Mouse (Mus musculus): ENCODE results near the gene Hoxc8. TPM values are rescaled to one million over a fixed set of nuclear protein-coding genes. Genes with fewer than 3 reads are reported as not detected.

Gene Hoxc8
- polyA plus RNA-seq (2012; rRNA removed) = 1.8 TPM in 1 of 2 replicates, not detected in the other

DNA sequence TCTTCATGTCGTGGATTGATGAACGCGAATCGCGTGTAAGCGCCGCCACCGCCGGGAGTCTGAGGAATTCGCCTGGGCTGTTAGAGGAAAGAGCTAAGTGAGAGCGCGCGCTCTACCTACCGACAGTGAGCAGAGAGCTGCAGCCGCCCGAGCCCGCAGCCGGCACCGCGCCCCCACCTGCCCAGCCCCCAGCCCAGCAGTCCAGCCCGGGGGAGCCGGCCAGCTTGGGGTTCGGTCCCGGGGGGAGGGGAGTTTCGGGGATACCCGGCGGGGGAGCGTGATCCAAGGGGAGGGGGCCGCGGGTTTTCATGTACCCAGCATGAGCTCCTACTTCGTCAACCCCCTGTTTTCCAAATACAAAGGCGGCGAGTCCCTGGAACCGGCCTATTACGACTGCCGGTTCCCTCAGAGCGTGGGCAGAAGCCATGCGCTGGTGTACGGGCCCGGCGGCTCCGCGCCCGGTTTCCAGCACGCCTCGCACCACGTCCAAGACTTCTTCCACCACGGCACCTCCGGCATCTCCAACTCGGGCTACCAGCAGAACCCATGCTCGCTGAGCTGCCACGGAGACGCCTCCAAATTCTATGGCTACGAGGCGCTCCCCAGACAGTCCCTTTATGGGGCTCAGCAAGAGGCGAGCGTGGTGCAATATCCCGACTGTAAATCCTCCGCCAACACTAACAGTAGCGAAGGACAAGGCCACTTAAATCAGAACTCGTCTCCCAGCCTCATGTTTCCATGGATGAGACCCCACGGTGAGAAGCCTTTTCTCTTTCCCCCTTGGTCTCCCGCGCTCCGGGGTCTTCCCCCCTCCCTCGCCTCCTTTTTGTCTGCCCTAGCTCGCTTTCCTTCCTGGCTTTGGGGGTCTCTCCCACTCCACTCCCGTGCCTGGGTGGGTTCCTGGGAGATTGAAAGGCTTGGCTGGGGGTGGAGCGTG, at the start of gene Hoxc8:
TSS of gene Hoxc8 (plus strand) at position 147 of the 937 bp plus-strand sequence.
- 4% methylated on average over 69 of the region's 69 CpGs for WGBS
- Histone ChIP-seq H3K27me3 (ENCODE audit: control insufficient read depth, insufficient read depth, low read length) (peaks cover 73% of the 10 kb centered on the region), H3K4me1 (ENCODE audit: control insufficient read depth, insufficient read depth, insufficient read length, low read length) (no peaks in the 10 kb centered on the region), H3K27ac (ENCODE audit: insufficient read depth, low read depth, low read length) (no peak within 1 kb of the TSS; the same call in 1 of the 2 replicates), H3K4me3 (ENCODE audit: low read depth, low read length) (peak within 1 kb of the TSS; percentile 46), H3K36me3 (ENCODE audit: control insufficient read depth, insufficient read depth, low read length) (no peaks in the 10 kb centered on the region)
- TF ChIP-seq POLR2A (IDR thresholded peaks at IDR 0.05; ENCODE audit: low read depth, low read length) (no peak), CTCF (IDR thresholded peaks at IDR 0.05; ENCODE audit: extremely low read depth, insufficient read length, insufficient replicate concordance, low read depth, low read length) (no peak)

GRCm38 (mm10) chr15:102942739-102943467, 47.5 kb upstream of the Hoxc8 start:
- H3K27ac ChIP-seq (ENCODE audit: insufficient read depth, low read depth, low read length) = no peak overlapping the region
- peaks cover 75% of the 10 kb centered on the region for H3K27me3 ChIP-seq (ENCODE audit: control insufficient read depth, insufficient read depth, low read length)
- no peaks in the 10 kb centered on the region for H3K36me3 ChIP-seq (ENCODE audit: control insufficient read depth, insufficient read depth, low read length)
- no peak for TF ChIP-seq POLR2A (IDR thresholded peaks at IDR 0.05; ENCODE audit: low read depth, low read length)
- TF ChIP-seq CTCF (IDR thresholded peaks at IDR 0.05; ENCODE audit: extremely low read depth, insufficient read length, insufficient replicate concordance, low read depth, low read length) = no peak
- 0 out of 2 replicates have a peak, but pooled peaks cover 2% of the 10 kb centered on the region for H3K4me1 ChIP-seq (ENCODE audit: control insufficient read depth, insufficient read depth, insufficient read length, low read length)
- WGBS = 2% methylated on average over 51 of the region's 53 CpGs
- H3K4me3 ChIP-seq (ENCODE audit: low read depth, low read length) = no peak overlapping the region

GRCm38 (mm10) chr15:102943468-102943813, 47.0 kb upstream of the Hoxc8 start:
- H3K36me3 ChIP-seq (ENCODE audit: control insufficient read depth, insufficient read depth, low read length) = no peaks in the 10 kb centered on the region
- TF ChIP-seq POLR2A (IDR thresholded peaks at IDR 0.05; ENCODE audit: low read depth, low read length) (no peak), CTCF (IDR thresholded peaks at IDR 0.05; ENCODE audit: extremely low read depth, insufficient read length, insufficient replicate concordance, low read depth, low read length) (no peak)
- no peak overlapping the region for H3K27ac ChIP-seq (ENCODE audit: insufficient read depth, low read depth, low read length)
- no peak overlapping the region for H3K4me3 ChIP-seq (ENCODE audit: low read depth, low read length)
- H3K4me1 ChIP-seq (ENCODE audit: control insufficient read depth, insufficient read depth, insufficient read length, low read length) = 0 out of 2 replicates have a peak, but pooled peaks cover 2% of the 10 kb centered on the region
- 13% methylated on average over 5 of the region's 5 CpGs for WGBS
- H3K27me3 ChIP-seq (ENCODE audit: control insufficient read depth, insufficient read depth, low read length) = peaks cover 75% of the 10 kb centered on the region

DNA sequence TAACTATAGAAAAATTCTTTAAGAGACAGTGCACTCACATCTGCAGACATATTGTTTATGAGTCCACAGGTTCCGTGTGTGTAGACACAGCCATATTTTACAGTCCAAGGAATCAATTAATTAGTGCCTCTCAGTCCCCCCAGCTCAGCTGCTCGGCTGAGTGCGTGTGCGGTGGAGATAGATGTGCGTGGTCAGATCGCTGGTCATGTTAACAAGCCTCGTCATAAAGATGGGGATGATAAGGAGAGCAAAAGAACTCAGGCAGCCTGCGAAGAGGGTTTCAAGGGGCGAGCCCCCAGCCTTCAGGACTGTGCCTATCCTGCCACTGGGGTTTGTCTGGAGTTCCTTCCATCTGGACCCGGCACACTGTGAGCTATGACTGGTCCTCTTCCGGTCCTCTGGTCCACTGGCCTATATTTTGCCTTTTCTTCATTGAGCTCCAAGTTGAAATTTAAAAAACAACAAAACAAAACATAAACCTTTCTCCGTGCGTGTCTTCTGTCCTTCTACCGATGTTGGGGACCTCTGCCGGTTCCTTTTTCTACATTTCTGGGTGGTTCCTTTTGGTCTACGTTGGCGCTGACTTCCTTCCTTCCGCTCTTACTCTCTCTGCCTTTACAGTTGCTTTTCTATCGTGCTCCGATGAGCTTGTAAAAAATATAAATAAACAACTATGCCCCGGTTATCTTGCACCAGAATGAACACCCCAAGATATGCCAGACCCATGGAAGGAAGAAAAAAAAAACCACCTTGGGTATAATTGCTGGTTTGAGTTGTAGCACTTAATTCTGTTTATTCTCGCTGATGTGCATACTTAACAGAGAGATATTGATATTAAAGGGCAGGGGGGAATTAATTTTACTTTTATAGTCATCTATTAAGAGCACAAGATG, 45.0 kb upstream of the Hoxc8 start:
- Histone ChIP-seq H3K4me3 (ENCODE audit: low read depth, low read length) (no peak overlapping the region), H3K27ac (ENCODE audit: insufficient read depth, low read depth, low read length) (no peak overlapping the region), H3K27me3 (ENCODE audit: control insufficient read depth, insufficient read depth, low read length) (peaks cover 77% of the 10 kb centered on the region), H3K36me3 (ENCODE audit: control insufficient read depth, insufficient read depth, low read length) (no peaks in the 10 kb centered on the region), H3K4me1 (ENCODE audit: control insufficient read depth, insufficient read depth, insufficient read length, low read length) (0 out of 2 replicates have a peak, but pooled peaks cover 2% of the 10 kb centered on the region)
- TF ChIP-seq CTCF (IDR thresholded peaks at IDR 0.05; ENCODE audit: extremely low read depth, insufficient read length, insufficient replicate concordance, low read depth, low read length) (no peak), POLR2A (IDR thresholded peaks at IDR 0.05; ENCODE audit: low read depth, low read length) (no peak)
- 17% methylated on average over 22 of the region's 22 CpGs for WGBS

DNA sequence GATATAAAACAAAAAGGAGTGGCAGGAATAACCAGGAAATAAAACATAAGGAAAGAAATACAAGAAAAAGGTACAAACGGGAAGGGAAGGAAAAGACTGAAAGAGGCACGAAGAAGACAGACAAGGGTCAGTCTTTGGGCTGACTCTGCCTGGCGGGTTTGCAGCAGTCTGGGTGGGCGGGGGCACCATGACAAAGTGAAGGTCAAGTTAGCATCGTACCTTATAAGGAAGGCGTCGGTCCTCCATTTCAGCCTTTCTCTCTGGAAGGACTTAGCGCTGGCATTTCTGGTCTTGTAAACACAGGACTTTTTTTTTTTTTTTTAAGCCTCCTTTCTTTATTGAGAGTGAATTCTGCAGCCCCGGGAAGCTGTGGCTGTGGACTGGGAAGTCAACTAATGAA, 43.1 kb upstream of the Hoxc8 start:
- Histone ChIP-seq H3K27ac (ENCODE audit: insufficient read depth, low read depth, low read length) (no peak overlapping the region), H3K36me3 (ENCODE audit: control insufficient read depth, insufficient read depth, low read length) (no peaks in the 10 kb centered on the region), H3K4me3 (ENCODE audit: low read depth, low read length) (no peak overlapping the region), H3K27me3 (ENCODE audit: control insufficient read depth, insufficient read depth, low read length) (peaks cover 80% of the 10 kb centered on the region), H3K4me1 (ENCODE audit: control insufficient read depth, insufficient read depth, insufficient read length, low read length) (0 out of 2 replicates have a peak, but pooled peaks cover 2% of the 10 kb centered on the region)
- TF ChIP-seq CTCF (IDR thresholded peaks at IDR 0.05; ENCODE audit: extremely low read depth, insufficient read length, insufficient replicate concordance, low read depth, low read length) (no peak), POLR2A (IDR thresholded peaks at IDR 0.05; ENCODE audit: low read depth, low read length) (no peak)
- 7% methylated on average over 9 of the region's 9 CpGs for WGBS

GRCm38 (mm10) chr15:102948842-102949241, 41.6 kb upstream of the Hoxc8 start:
- 27% methylated on average over 2 of the region's 2 CpGs for WGBS
- Histone ChIP-seq H3K4me3 (ENCODE audit: low read depth, low read length) (no peak overlapping the region), H3K27ac (ENCODE audit: insufficient read depth, low read depth, low read length) (no peak overlapping the region), H3K4me1 (ENCODE audit: control insufficient read depth, insufficient read depth, insufficient read length, low read length) (no peaks in the 10 kb centered on the region), H3K36me3 (ENCODE audit: control insufficient read depth, insufficient read depth, low read length) (no peaks in the 10 kb centered on the region), H3K27me3 (ENCODE audit: control insufficient read depth, insufficient read depth, low read length) (peaks cover 80% of the 10 kb centered on the region)
- TF ChIP-seq CTCF (IDR thresholded peaks at IDR 0.05; ENCODE audit: extremely low read depth, insufficient read length, insufficient replicate concordance, low read depth, low read length) (no peak), POLR2A (IDR thresholded peaks at IDR 0.05; ENCODE audit: low read depth, low read length) (no peak)
